Mouse (Mus musculus) lung, postnatal 0 days (tissue): ENCODE measurements around the gene Mlh3. TPM values are rescaled to one million over a fixed set of nuclear protein-coding genes. Genes with fewer than 3 reads are reported as not detected.

ENCODE experiments used
- ATAC-seq: fragments of 200-750 bp; cut with Nextera tagmentation; 2 replicates; pipeline ENCODE4 v1.8.0; 2017; ENCODE audit warnings: moderate library complexity
- DNase-seq: peaks from one replicate; pipeline ENCODE4 v3.0.0-alpha.2; 2016; ENCODE audit warnings: low spot score
- H3K27ac ChIP-seq: fragments of 300-500 bp; sonication (generic); 2 replicates; pipeline ENCODE4 v1.5.1; 2014; ENCODE audit warnings: antibody characterized with exemption, mild to moderate bottlenecking, low read length, mixed read lengths
- H3K27me3 ChIP-seq: fragments of 300-500 bp; sonication (generic); replicated peaks from 2 replicates; pipeline ENCODE4 v1.6.1; 2014; ENCODE audit warnings: low read length, mixed read lengths; ENCODE audit not compliant: insufficient read depth
- H3K36me3 ChIP-seq: fragments of 300-500 bp; sonication (generic); 2 replicates; pipeline ENCODE4 v1.6.1; 2014; ENCODE audit warnings: low read length, mixed read lengths; ENCODE audit not compliant: insufficient read depth
- H3K4me1 ChIP-seq: fragments of 300-500 bp; sonication (generic); 2 replicates; pipeline ENCODE4 v1.6.1; 2014; ENCODE audit warnings: antibody characterized with exemption, low read depth, low read length, mixed read lengths; ENCODE audit not compliant: insufficient read depth
- H3K4me2 ChIP-seq: fragments of 300-500 bp; sonication (generic); replicated peaks from 2 replicates; pipeline ENCODE4 v1.6.1; 2014; ENCODE audit warnings: low read depth, mild to moderate bottlenecking, low read length, moderate library complexity, mixed read lengths
- H3K4me3 ChIP-seq: fragments of 300-500 bp; sonication (generic); 2 replicates; pipeline ENCODE4 v1.5.1; 2014; ENCODE audit warnings: low read depth, low read length
- H3K9ac ChIP-seq: fragments of 300-500 bp; sonication (generic); replicated peaks from 2 replicates; pipeline ENCODE4 v1.6.1; 2014; ENCODE audit warnings: low read depth, mild to moderate bottlenecking
- H3K9me3 ChIP-seq: fragments of 300-500 bp; sonication (generic); 2 replicates; pipeline ENCODE4 v1.6.1; 2016; ENCODE audit warnings: low read length, mixed read lengths
- CTCF ChIP-seq: IDR thresholded peaks from 2 replicates; pipeline ENCODE4 v1.5.1; 2016; ENCODE audit warnings: antibody characterized with exemption, mild to moderate bottlenecking
- EP300 ChIP-seq: IDR thresholded peaks from 2 replicates; pipeline ENCODE4 v1.6.1; 2016; ENCODE audit warnings: antibody characterized with exemption, mild to moderate bottlenecking, control low read depth
- WGBS: fragments of 180-500 bp; shearing (Covaris S2); extraction: QIAGEN DNeasy Blood & Tissue Kit; methylation state at CpG from one replicate; pipeline ENCODE4 v1.1.7; 2014; 5-methylcytosine and 5-hydroxymethylcytosine counted together
- polyA plus RNA-seq: library from polyadenylated mRNA; unstranded; fragments of >200 nt; fragmentation: Nextera tagmentation; extraction: Ambion mirVana; gene quantifications from 2 replicates; pipeline ENCODE4 v1.2.1, GENCODE M21; 2015

Mlh3 gene
- polyA plus RNA-seq, 1 experiment from 2014 or later: 4.2 TPM

GRCm38 (mm10) chr12:85278919-85279318 is 8.5 kb upstream of the Mlh3 start:
- Histone ChIP-seq H3K9ac (no peak overlapping the region), H3K4me3 (no peak overlapping the region), H3K4me2 (no peak overlapping the region), H3K27ac (no peak overlapping the region), H3K27me3 (no peaks in the 10 kb centered on the region), H3K9me3 (no peaks in the 10 kb centered on the region), H3K36me3 (no peaks in the 10 kb centered on the region), H3K4me1 (no peaks in the 10 kb centered on the region)
- TF ChIP-seq CTCF (peak; percentile 20; the same call in 1 of the 2 replicates), EP300 (no peak)
- 91% methylated on average over 10 of the region's 10 CpGs for WGBS
- ATAC-seq (no peak), DNase-seq (no peak)

GRCm38 (mm10) chr12:85276273-85276672 is 5.9 kb upstream of the Mlh3 start:
- Histone ChIP-seq H3K9me3 (no peaks in the 10 kb centered on the region), H3K36me3 (no peaks in the 10 kb centered on the region), H3K9ac (no peak overlapping the region), H3K4me2 (no peak overlapping the region), H3K4me1 (no peaks in the 10 kb centered on the region), H3K27me3 (no peaks in the 10 kb centered on the region), H3K4me3 (no peak overlapping the region), H3K27ac (no peak overlapping the region)
- DNase-seq (no peak), ATAC-seq (no peak)
- TF ChIP-seq EP300: no peak
- no peak for TF ChIP-seq CTCF
- 81% methylated on average over 5 of the region's 5 CpGs for WGBS

GRCm38 (mm10) chr12:85273508-85273907 is 3.1 kb upstream of the Mlh3 start:
- WGBS: 41% methylated on average over 10 of the region's 10 CpGs
- Histone ChIP-seq H3K9me3 (no peaks in the 10 kb centered on the region), H3K36me3 (no peaks in the 10 kb centered on the region), H3K9ac (no peak overlapping the region), H3K27ac (no peak overlapping the region), H3K27me3 (no peaks in the 10 kb centered on the region), H3K4me2 (no peak overlapping the region), H3K4me3 (no peak overlapping the region), H3K4me1 (no peaks in the 10 kb centered on the region; the same call in 1 of the 2 replicates)
- peak; percentile 49 for DNase-seq
- TF ChIP-seq CTCF (no peak), EP300 (no peak)
- ATAC-seq: peak; percentile 35; the same call in 1 of the 2 replicates

GRCm38 (mm10) chr12:85271843-85272206 is 1.4 kb upstream of the Mlh3 start:
- WGBS: 51% methylated on average over 4 of the region's 4 CpGs
- no peak overlapping the region for H3K27ac ChIP-seq
- H3K27me3 ChIP-seq: no peaks in the 10 kb centered on the region
- H3K4me2 ChIP-seq: no peak overlapping the region
- no peaks in the 10 kb centered on the region for H3K36me3 ChIP-seq
- DNase-seq (no peak), ATAC-seq (no peak)
- no peaks in the 10 kb centered on the region for H3K9me3 ChIP-seq
- no peak overlapping the region for H3K4me3 ChIP-seq
- no peak overlapping the region for H3K9ac ChIP-seq
- no peak for TF ChIP-seq CTCF
- H3K4me1 ChIP-seq: no peaks in the 10 kb centered on the region; the same call in 1 of the 2 replicates

GRCm38 (mm10) chr12:85271132-85271842 is 888 bp upstream of the Mlh3 start:
- H3K9ac ChIP-seq: no peak overlapping the region
- 76% methylated on average over 7 of the region's 7 CpGs for WGBS
- TF ChIP-seq CTCF (no peak), EP300 (no peak)
- no peaks in the 10 kb centered on the region for H3K27me3 ChIP-seq
- no peaks in the 10 kb centered on the region for H3K9me3 ChIP-seq
- ATAC-seq: no peak
- DNase-seq: no peak
- H3K4me3 ChIP-seq: no peak overlapping the region
- no peak overlapping the region for H3K4me2 ChIP-seq
- H3K36me3 ChIP-seq: no peaks in the 10 kb centered on the region
- H3K4me1 ChIP-seq: no peaks in the 10 kb centered on the region; the same call in 1 of the 2 replicates
- H3K27ac ChIP-seq: no peak overlapping the region

- Histone ChIP-seq H3K27me3 (no peaks in the 10 kb centered on the region), H3K4me2 (peak overlapping the region; percentile 50), H3K27ac (no peak overlapping the region), H3K4me3 (peak overlapping the region; percentile 53), H3K9ac (peak overlapping the region; percentile 46), H3K9me3 (no peaks in the 10 kb centered on the region), H3K36me3 (no peaks in the 10 kb centered on the region), H3K4me1 (no peaks in the 10 kb centered on the region; the same call in 1 of the 2 replicates)
- DNase-seq (no peak), ATAC-seq (no peak)
- WGBS: 43% methylated on average over 3 of the region's 3 CpGs
- TF ChIP-seq EP300 (no peak), CTCF (no peak)
Observed at GRCm38 (mm10) chr12:85269821-85270220, 578 bp downstream of the Mlh3 start.
